Mouse (Mus musculus) hindbrain, embryonic 12.5 days (tissue): ENCODE data around the gene St6galnac3. TPM values are rescaled to one million over a fixed set of nuclear protein-coding genes. Genes with fewer than 3 reads are reported as not detected.

Source experiments
- ATAC-seq: fragments of 200-750 bp; cut with Nextera tagmentation; 2 replicates; pipeline ENCODE4 v1.8.0; 2017; ENCODE audit warnings: moderate TSS enrichment; ENCODE audit not compliant: low FRiP score
- H3K27ac ChIP-seq: fragments of 300-500 bp; sonication (generic); 2 replicates; pipeline ENCODE4 v1.5.1; 2016; ENCODE audit warnings: mild to moderate bottlenecking
- H3K27me3 ChIP-seq: fragments of 300-500 bp; sonication (generic); 2 replicates; pipeline ENCODE4 v1.6.1; 2016; ENCODE audit warnings: mild to moderate bottlenecking
- H3K36me3 ChIP-seq: fragments of 300-500 bp; sonication (generic); 2 replicates; pipeline ENCODE4 v1.6.1; 2016; ENCODE audit warnings: mild to moderate bottlenecking
- H3K4me1 ChIP-seq: fragments of 300-500 bp; sonication (generic); 2 replicates; pipeline ENCODE4 v1.6.1; 2016
- H3K4me2 ChIP-seq: fragments of 300-500 bp; sonication (generic); replicated peaks from 2 replicates; pipeline ENCODE4 v1.6.1; 2016; ENCODE audit warnings: mild to moderate bottlenecking
- H3K4me3 ChIP-seq: fragments of 300-500 bp; sonication (generic); 2 replicates; pipeline ENCODE4 v1.5.1; 2016; ENCODE audit warnings: mild to moderate bottlenecking
- H3K9ac ChIP-seq: fragments of 300-500 bp; sonication (generic); 2 replicates; pipeline ENCODE4 v1.6.1; 2016; ENCODE audit warnings: mild to moderate bottlenecking, moderate library complexity
- H3K9me3 ChIP-seq: fragments of 300-500 bp; sonication (generic); replicated peaks from 2 replicates; pipeline ENCODE4 v1.6.1; 2016; ENCODE audit warnings: mild to moderate bottlenecking
- WGBS: fragments of 180-500 bp; shearing (Covaris S2); methylation state at CpG from one replicate; pipeline ENCODE4 v1.1.7; 2016; 5-methylcytosine and 5-hydroxymethylcytosine counted together
- polyA plus RNA-seq: library from polyadenylated mRNA; unstranded; fragments of >200 nt; fragmentation: Nextera tagmentation; extraction: Ambion mirVana; gene quantifications from 2 replicates; pipeline ENCODE4 v1.2.1, GENCODE M21; 2016

The St6galnac3 gene
- polyA plus RNA-seq, 1 experiment from 2014 or later, result 40.8 TPM

DNA sequence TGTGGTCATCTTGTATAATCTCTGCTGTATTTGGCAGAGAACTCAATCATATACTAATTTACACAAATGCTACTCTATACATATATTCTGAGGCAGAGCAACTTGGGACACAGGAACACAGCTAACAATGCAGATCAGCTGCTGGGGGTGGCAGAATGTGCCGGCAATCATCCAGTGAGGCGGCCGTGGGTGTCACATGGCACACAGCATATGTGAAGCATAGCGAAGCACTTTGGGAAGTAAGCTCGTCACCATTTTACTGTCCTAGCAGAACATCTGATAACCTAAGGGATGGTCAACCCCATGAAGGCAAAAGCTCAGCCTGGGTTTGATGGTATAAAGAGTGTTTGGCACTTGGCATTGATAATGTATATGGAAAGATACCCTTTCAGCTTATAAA lies 520.9 kb downstream of the St6galnac3 start:
- no peaks in the 10 kb centered on the region for H3K36me3 ChIP-seq
- H3K4me3 ChIP-seq, result no peak overlapping the region
- no peak for ATAC-seq
- H3K9me3 ChIP-seq, result no peaks in the 10 kb centered on the region
- no peak overlapping the region for H3K27ac ChIP-seq
- no peaks in the 10 kb centered on the region for H3K4me1 ChIP-seq
- H3K27me3 ChIP-seq, result no peaks in the 10 kb centered on the region
- H3K9ac ChIP-seq, result no peak overlapping the region
- no peak overlapping the region for H3K4me2 ChIP-seq
- WGBS, result 96% methylated on average over 5 of the region's 5 CpGs

DNA sequence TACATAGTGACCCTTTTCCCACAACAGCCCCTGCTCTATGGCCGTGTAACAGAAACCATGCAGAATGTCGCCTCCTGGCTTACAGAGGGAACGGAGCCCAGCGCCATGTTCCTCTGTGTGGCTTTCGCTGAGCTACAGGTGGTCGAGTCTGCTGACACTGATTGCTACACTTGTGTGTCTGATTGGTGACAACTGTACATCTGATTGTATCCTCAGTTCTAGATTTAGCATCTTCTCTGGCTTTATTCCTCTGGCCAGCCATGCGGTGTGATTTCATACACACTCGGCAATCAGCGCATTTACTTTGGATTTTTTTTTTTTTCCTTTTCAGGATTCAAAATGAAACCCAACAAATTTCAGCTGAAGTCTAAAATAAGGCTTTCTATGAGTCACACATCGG lies 523.1 kb downstream of the St6galnac3 start:
- Histone ChIP-seq H3K27me3 (no peaks in the 10 kb centered on the region), H3K9me3 (no peaks in the 10 kb centered on the region), H3K36me3 (no peaks in the 10 kb centered on the region), H3K4me1 (no peaks in the 10 kb centered on the region), H3K27ac (no peak overlapping the region), H3K4me2 (no peak overlapping the region), H3K9ac (no peak overlapping the region), H3K4me3 (no peak overlapping the region)
- ATAC-seq, result no peak
- WGBS, result 90% methylated on average over 10 of the region's 10 CpGs

DNA sequence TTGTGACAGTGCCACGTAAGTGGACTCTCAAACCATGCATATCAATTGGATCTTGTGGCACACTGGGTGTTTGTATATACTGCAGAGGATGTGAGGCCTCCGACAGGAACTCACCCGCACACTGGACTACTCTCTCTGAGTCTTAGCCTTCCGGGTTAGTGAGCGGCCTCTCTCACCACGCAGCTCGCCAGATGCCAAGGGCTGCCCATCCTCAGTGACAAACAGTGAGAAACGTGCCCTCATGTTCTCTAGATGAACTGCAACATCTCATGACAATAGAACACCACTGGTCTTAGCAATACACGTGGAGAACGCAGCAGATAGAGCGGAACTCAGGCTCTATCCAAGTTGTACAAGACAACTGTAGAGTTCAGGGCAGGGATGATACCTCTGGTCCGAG lies 524.2 kb downstream of the St6galnac3 start:
- WGBS, result 92% methylated on average over 12 of the region's 12 CpGs
- Histone ChIP-seq H3K36me3 (no peaks in the 10 kb centered on the region), H3K4me3 (no peak overlapping the region), H3K4me2 (no peak overlapping the region), H3K9ac (no peak overlapping the region), H3K4me1 (no peaks in the 10 kb centered on the region), H3K27me3 (no peaks in the 10 kb centered on the region), H3K27ac (no peak overlapping the region), H3K9me3 (no peaks in the 10 kb centered on the region)
- ATAC-seq, result no peak

DNA sequence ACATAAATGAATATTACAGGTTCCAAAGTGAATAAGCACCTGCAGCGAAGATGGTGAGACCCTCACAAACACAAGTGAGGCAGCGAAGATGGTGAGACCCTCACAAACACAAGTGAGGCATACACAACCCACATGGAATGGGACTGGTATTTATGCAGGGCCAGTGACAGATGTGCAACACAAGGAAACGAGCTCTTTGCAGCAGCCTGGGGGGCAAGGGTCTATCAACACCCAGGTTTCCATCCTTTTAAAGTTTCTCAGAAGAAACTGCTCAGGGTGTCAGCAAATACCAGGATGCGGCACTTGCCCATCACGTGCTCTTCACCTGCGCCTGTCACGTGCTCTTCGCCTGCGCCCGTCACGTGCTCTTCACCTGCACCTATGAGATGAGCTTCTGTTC lies 524.9 kb downstream of the St6galnac3 start:
- Histone ChIP-seq H3K27ac (no peak overlapping the region), H3K4me2 (no peak overlapping the region), H3K27me3 (no peaks in the 10 kb centered on the region), H3K36me3 (no peaks in the 10 kb centered on the region), H3K4me3 (no peak overlapping the region), H3K4me1 (no peaks in the 10 kb centered on the region), H3K9ac (no peak overlapping the region), H3K9me3 (no peaks in the 10 kb centered on the region)
- no peak for ATAC-seq
- 91% methylated on average over 11 of the region's 11 CpGs for WGBS

DNA sequence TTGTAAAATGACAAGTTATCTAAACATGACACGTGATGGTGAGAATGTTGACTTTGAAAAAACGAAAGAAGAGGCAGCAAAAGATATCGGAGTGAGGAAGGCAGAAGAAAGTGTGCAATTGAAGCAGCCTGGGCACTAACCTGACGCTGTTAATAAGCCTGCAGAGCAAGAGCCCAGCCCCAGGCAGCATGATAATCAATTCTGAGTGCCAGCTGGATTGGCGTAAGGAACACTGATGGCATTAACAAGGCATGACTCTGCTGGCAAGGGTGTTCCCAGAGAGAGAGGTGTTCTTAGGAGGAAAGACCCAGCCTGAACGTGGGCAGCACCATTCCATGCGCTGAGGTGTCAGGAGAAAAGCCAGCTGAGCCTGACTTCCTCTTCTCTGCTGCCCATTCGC lies 525.7 kb downstream of the St6galnac3 start:
- Histone ChIP-seq H3K4me2 (no peak overlapping the region), H3K9me3 (no peaks in the 10 kb centered on the region), H3K27me3 (no peaks in the 10 kb centered on the region), H3K27ac (no peak overlapping the region), H3K4me3 (no peak overlapping the region), H3K36me3 (no peaks in the 10 kb centered on the region), H3K4me1 (no peaks in the 10 kb centered on the region), H3K9ac (no peak overlapping the region)
- WGBS, result 77% methylated on average over 8 of the region's 8 CpGs
- no peak for ATAC-seq

DNA sequence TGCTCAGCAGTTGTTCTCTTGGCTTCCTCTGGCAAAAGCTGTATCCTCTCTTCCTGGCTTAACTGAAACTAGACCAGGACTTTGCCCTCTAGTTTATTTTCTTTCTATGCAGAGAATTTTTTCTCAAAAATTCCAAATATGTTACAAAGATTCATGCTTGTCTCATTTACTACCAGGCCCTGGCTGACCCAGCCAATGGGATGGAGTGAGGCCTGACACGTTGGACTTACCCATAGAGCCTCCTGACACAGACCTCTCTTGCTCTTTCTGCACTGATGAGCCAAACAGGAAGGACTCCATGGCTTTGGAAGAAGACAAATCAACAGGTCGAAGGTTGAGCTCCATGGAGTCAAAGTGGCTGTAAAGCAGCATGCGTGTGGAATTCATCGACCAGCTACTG lies 526.5 kb downstream of the St6galnac3 start:
- Histone ChIP-seq H3K27ac (no peak overlapping the region), H3K4me1 (no peaks in the 10 kb centered on the region), H3K9me3 (no peaks in the 10 kb centered on the region), H3K36me3 (no peaks in the 10 kb centered on the region), H3K4me3 (no peak overlapping the region), H3K4me2 (no peak overlapping the region), H3K9ac (no peak overlapping the region), H3K27me3 (no peaks in the 10 kb centered on the region)
- no peak for ATAC-seq
- WGBS, result 72% methylated on average over 4 of the region's 4 CpGs

DNA sequence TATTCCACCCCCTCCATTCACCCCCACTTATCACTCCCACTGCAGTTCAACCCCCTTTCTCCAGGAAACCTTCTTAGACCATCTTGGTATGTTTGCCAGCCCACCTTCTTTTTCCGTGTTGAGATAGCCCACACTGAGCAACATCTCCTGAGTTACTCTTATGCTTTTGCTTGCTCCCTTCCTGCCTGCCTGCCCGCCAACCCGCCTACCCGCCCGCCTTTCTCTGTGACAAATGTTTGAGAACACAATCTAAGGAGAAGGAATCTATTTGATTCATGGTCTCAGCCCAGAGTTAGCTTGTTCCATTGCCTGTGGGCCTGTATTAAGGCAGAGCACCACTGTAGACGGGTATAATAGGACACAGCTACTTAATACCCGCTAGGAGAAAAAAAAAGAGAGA lies 531.9 kb downstream of the St6galnac3 start:
- Histone ChIP-seq H3K4me1 (no peaks in the 10 kb centered on the region; the same call in 1 of the 2 replicates), H3K36me3 (no peaks in the 10 kb centered on the region), H3K27ac (no peak overlapping the region), H3K9me3 (no peaks in the 10 kb centered on the region), H3K27me3 (no peaks in the 10 kb centered on the region), H3K9ac (no peak overlapping the region), H3K4me3 (no peak overlapping the region), H3K4me2 (no peak overlapping the region)
- 67% methylated on average over 7 of the region's 7 CpGs for WGBS
- ATAC-seq, result no peak

DNA sequence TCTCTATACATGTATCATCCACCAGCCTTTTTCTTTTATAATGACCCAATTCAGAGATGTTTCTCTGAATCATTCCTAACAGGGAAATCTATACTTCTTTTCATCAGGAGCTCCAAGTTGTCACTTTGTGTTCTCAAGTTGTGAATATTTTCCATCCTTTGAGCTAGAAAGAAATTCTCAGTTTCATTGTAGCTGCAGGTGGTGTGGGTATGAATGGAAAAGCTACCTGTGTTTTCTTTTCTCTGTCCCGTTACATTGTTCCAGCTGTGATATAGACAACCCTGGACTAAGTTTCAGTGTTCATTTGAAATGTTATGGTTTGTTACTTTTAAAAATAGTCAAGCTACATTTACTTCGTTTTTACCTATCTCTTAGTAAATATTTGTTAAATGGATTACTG lies 534.2 kb downstream of the St6galnac3 start:
- Histone ChIP-seq H3K36me3 (no peaks in the 10 kb centered on the region), H3K4me2 (no peak overlapping the region), H3K9me3 (no peaks in the 10 kb centered on the region), H3K4me1 (no peaks in the 10 kb centered on the region; the same call in 1 of the 2 replicates), H3K4me3 (no peak overlapping the region), H3K9ac (no peak overlapping the region), H3K27ac (no peak overlapping the region), H3K27me3 (no peaks in the 10 kb centered on the region)
- WGBS, result 85% methylated on average over 2 of the region's 2 CpGs
- no peak for ATAC-seq

DNA sequence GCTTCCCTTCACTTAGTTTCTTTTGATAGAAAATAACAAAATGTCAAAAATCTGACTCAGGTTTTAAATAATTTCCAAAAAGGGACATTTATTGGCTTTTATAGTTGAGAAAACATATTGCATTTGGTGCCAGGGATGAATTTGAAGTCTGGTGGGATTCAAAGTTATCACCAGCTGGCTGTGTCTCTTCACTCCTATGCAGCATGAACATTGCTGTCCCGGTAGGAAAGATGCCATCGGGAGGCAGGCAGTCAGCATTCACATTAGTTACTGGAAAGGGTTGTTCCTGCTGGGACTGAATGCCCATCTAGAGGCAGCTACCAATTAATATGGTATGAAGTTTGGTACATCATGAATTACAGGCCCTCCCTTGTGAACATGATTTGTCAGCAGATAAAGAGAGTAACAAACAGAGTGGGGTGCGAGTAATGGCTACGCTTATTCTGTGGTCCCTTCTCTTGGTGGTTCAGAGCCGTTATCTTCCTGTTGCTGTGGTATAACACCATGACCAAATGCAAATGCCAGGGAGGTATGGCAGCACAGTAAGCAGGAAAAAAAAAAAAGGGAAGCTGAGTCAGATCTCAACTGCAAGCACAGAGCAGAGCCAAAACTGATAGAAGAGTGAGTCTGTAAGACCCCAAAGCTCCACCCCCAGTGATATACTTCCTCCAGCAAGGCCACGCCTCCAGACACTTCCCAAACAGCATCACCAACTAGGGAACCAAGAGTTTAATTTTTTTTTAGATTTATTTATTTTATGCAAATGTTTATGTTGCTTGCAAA lies 535.1 kb downstream of the St6galnac3 start:
- ATAC-seq, result no peak
- no peak overlapping the region for H3K9ac ChIP-seq
- 83% methylated on average over 6 of the region's 6 CpGs for WGBS

DNA sequence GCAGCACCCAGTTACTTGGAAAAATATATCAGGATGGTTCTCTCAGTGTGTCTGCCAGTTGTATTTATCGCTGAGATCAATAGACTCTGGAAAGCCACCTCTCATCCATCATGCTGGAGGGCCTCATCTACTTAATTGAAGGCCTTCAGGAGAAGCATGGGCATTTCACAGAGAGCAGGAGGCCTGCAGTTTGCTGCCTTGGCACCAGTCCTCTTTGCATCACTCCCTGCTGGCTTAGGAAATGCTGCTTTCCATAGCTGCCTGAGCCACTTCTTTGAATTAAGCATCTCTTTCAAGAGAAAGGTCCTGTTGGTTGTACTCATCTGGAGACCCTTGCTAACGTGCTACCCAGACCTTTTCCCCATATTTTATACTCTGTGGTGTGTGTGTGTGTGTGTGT lies 536.8 kb downstream of the St6galnac3 start:
- no peaks in the 10 kb centered on the region; the same call in 1 of the 2 replicates for H3K4me1 ChIP-seq
- H3K27ac ChIP-seq, result no peak overlapping the region
- H3K27me3 ChIP-seq, result no peaks in the 10 kb centered on the region
- no peaks in the 10 kb centered on the region for H3K9me3 ChIP-seq
- 77% methylated on average over 2 of the region's 2 CpGs for WGBS
- no peaks in the 10 kb centered on the region for H3K36me3 ChIP-seq
- no peak overlapping the region for H3K4me2 ChIP-seq
- no peak overlapping the region for H3K4me3 ChIP-seq
- ATAC-seq, result no peak
- H3K9ac ChIP-seq, result no peak overlapping the region

More for the DNA sequence above, 535.1 kb downstream of the St6galnac3 start:
- H3K27me3 ChIP-seq, result no peaks in the 10 kb centered on the region
- no peak overlapping the region for H3K4me2 ChIP-seq
- no peaks in the 10 kb centered on the region for H3K36me3 ChIP-seq
- H3K4me3 ChIP-seq, result no peak overlapping the region
- H3K9me3 ChIP-seq, result no peaks in the 10 kb centered on the region
- no peaks in the 10 kb centered on the region; the same call in 1 of the 2 replicates for H3K4me1 ChIP-seq
- H3K27ac ChIP-seq, result no peak overlapping the region

DNA sequence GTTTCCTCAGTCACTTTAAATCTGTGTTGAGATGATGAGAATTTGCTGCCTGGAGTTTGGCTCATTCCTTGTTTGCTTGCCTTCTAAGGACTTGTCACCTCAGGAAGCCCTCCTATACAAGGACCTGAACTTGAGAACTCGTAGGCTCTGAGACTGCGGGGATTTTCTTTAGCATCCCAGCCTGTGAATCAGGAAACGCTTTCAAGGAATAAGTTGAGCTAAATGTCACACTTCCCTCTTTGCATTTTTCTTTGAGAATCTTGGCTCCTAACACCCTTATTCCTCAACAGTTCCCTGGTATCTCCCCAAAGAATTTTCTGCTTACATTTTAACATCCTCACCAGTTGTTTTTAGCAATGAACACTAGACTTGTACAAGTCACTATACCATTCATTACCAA lies 539.9 kb downstream of the St6galnac3 start:
- no peak for ATAC-seq
- H3K36me3 ChIP-seq, result no peaks in the 10 kb centered on the region
- H3K4me3 ChIP-seq, result no peak overlapping the region
- H3K9me3 ChIP-seq, result no peaks in the 10 kb centered on the region
- no peaks in the 10 kb centered on the region for H3K27me3 ChIP-seq
- H3K9ac ChIP-seq, result no peak overlapping the region
- WGBS, result 83% methylated on average over 3 of the region's 3 CpGs
- H3K4me1 ChIP-seq, result peaks cover 2% of the 10 kb centered on the region; the same call in 1 of the 2 replicates
- no peak overlapping the region for H3K4me2 ChIP-seq
- H3K27ac ChIP-seq, result no peak overlapping the region

DNA sequence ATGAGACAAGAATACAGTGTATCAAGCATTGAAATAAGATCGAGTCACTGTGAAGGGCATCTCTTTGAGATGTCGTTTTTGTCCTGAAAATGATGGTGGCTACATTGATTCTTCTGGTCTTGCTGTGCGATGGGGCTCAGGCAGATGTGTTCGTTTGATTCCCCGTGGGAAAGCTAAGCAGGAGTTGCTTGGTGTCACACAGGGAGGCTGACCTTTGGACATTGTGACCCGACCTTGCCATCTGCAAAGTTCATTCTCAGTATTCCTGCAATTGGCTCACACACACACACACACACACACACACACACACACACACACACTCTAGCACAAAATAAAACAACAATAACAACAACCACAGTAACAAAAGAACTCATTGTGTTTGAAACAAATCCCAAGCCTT lies 543.7 kb downstream of the St6galnac3 start:
- WGBS, result 21% methylated on average over 6 of the region's 6 CpGs
- ATAC-seq, result no peak
- H3K4me1 ChIP-seq, result peaks cover 4% of the 10 kb centered on the region
- H3K27me3 ChIP-seq, result no peaks in the 10 kb centered on the region
- H3K27ac ChIP-seq, result no peak overlapping the region
- no peak overlapping the region for H3K9ac ChIP-seq
- no peaks in the 10 kb centered on the region for H3K9me3 ChIP-seq
- no peak overlapping the region for H3K4me2 ChIP-seq
- no peaks in the 10 kb centered on the region for H3K36me3 ChIP-seq
- H3K4me3 ChIP-seq, result no peak overlapping the region

DNA sequence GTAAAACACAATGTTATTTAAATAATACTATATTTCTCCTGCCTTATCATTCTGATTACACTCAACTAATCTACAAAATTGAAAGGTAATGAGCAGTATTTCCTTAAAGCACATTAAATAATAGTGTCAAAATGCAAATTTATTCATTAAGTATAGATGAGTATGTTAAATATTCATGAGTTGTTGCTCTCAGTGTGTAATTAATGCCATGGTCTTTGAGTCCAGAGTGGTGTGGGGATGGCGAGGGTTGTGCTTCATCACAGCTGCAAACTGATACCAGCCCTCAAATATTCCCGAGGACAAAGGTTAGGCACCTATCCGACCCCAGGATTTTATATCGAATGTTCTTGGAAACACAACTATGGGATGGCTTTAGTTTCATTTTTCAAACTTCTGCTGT lies 548.2 kb downstream of the St6galnac3 start:
- Histone ChIP-seq H3K9ac (no peak overlapping the region), H3K27ac (no peak overlapping the region), H3K9me3 (no peaks in the 10 kb centered on the region), H3K4me2 (no peak overlapping the region), H3K4me3 (no peak overlapping the region), H3K36me3 (no peaks in the 10 kb centered on the region), H3K4me1 (peaks cover 7% of the 10 kb centered on the region), H3K27me3 (no peaks in the 10 kb centered on the region)
- ATAC-seq, result peak; percentile 76
- WGBS, result 58% methylated on average over 4 of the region's 4 CpGs
